Mouse (Mus musculus): ENCODE data around the gene Zfp410. TPM values are rescaled to one million over a fixed set of nuclear protein-coding genes. Genes with fewer than 3 reads are reported as not detected.

Zfp410 gene
- polyA plus RNA-seq, 1 experiment from 2014 or later: 121 TPM

Other genes starting within 250 kb of the Zfp410 start
- not detected in 2 replicates for gene Acot5, start 247.5 kb upstream of the Zfp410 start, polyA plus RNA-seq (2014; fragmentation: Nextera tagmentation; extraction: Ambion mirVana)
- gene Acot6, start 216.2 kb upstream of the Zfp410 start, polyA plus RNA-seq (2014; fragmentation: Nextera tagmentation; extraction: Ambion mirVana): 1.2 and 1.6 TPM in 2 replicates
- gene Dnal1, start 202.5 kb upstream of the Zfp410 start, polyA plus RNA-seq (2014; fragmentation: Nextera tagmentation; extraction: Ambion mirVana): 4.9 and 5.4 TPM in 2 replicates
- gene Pnma1, start 168.4 kb upstream of the Zfp410 start, polyA plus RNA-seq (2014; fragmentation: Nextera tagmentation; extraction: Ambion mirVana): 3.4 and 3.8 TPM in 2 replicates
- 3.4 and 3.9 TPM in 2 replicates for gene Elmsan1, start 98.0 kb upstream of the Zfp410 start, polyA plus RNA-seq (2014; fragmentation: Nextera tagmentation; extraction: Ambion mirVana)
- gene Ptgr2, start 31.6 kb upstream of the Zfp410 start, polyA plus RNA-seq (2014; fragmentation: Nextera tagmentation; extraction: Ambion mirVana): 18.6 and 18.8 TPM in 2 replicates
- gene Coq6, start 44.8 kb downstream of the Zfp410 start, polyA plus RNA-seq (2014; fragmentation: Nextera tagmentation; extraction: Ambion mirVana): 42.0 and 42.6 TPM in 2 replicates
- 7.3 and 10.0 TPM in 2 replicates for gene Fam161b, start 45.0 kb downstream of the Zfp410 start, polyA plus RNA-seq (2014; fragmentation: Nextera tagmentation; extraction: Ambion mirVana)
- 8.8 and 9.3 TPM in 2 replicates for gene Entpd5, start 92.2 kb downstream of the Zfp410 start, polyA plus RNA-seq (2014; fragmentation: Nextera tagmentation; extraction: Ambion mirVana)
- 0.70 and 0.81 TPM in 2 replicates for gene Bbof1, start 92.2 kb downstream of the Zfp410 start, polyA plus RNA-seq (2014; fragmentation: Nextera tagmentation; extraction: Ambion mirVana)
- gene Rnf113a2, start 100.3 kb downstream of the Zfp410 start, polyA plus RNA-seq (2014; fragmentation: Nextera tagmentation; extraction: Ambion mirVana): 28.0 and 30.8 TPM in 2 replicates
- gene Aldh6a1, start 134.2 kb downstream of the Zfp410 start, polyA plus RNA-seq (2014; fragmentation: Nextera tagmentation; extraction: Ambion mirVana): 25.5 and 26.9 TPM in 2 replicates
- gene Lin52, start 134.6 kb downstream of the Zfp410 start, polyA plus RNA-seq (2014; fragmentation: Nextera tagmentation; extraction: Ambion mirVana): 42.2 and 45.7 TPM in 2 replicates